Mouse (Mus musculus): Measurements from ENCODE around the gene Trnt1. TPM values are rescaled to one million over a fixed set of nuclear protein-coding genes. Genes with fewer than 3 reads are reported as not detected.

Trnt1 gene
- 43.5 and 45.4 TPM in 2 replicates for polyA plus RNA-seq (2015; fragmentation: Nextera tagmentation; extraction: Ambion mirVana)

DNA sequence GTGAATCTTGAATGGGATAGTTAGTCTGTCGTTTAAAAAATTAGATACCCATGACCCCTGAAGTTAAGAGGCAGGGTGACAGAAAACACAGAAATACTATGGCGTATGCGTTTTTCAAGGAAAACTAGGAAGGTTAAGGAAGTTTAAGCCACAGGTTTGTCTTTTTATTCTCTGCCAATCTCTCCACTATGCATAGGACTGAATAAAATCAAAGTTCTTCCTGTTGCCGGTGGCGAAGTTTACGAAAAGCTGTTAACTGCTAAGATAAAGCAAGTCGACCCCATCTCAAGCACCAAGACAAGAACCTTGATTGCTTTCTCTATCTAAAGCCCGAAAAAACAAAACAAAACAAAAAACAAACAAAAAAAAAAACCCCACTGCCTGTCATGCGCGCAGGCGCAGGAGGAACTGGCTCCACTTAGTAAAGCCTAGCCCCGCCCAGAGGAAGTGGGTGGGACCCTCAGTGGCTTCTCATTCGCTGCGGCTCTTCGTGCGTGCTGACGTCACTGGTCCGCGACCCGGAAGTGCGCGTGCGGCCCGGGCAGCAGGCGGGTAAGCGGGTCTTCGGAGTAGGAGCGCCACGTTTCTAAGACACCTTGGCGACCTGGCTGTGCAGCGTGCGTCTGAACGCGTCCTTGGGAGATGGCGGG is at the start of gene Trnt1:
Trnt1 (plus strand) TSS at position 481 of the 650 bp plus-strand sequence.

DNA sequence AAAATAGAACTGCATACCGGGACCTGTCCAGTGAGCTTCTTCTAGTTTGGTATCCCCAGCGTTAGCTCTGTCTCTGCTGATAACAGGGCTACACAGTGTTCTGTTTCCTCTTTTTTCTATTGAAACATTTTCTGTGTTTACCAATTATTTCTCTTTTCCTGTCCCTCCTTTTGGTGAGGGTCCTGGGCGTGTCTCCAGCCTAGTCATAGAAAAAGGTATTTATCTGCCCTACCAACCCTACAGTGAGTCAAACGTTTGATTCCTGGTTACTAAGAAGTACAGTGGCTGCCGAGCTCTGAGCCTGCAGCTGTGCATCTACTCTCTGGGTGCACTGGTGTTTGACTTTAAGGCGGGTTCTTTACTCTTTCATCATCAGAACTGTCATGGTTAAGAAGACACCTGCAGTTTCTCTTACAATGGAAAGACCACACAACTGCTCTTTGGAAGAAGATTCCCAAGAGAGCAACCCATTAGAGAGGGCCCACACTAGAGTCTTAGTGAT is 20.0 kb upstream of the Trnt1 start, which contains the start of gene Il5ra:
Il5ra (minus strand) TSS at position 151 of the 502 bp plus-strand sequence.

DNA sequence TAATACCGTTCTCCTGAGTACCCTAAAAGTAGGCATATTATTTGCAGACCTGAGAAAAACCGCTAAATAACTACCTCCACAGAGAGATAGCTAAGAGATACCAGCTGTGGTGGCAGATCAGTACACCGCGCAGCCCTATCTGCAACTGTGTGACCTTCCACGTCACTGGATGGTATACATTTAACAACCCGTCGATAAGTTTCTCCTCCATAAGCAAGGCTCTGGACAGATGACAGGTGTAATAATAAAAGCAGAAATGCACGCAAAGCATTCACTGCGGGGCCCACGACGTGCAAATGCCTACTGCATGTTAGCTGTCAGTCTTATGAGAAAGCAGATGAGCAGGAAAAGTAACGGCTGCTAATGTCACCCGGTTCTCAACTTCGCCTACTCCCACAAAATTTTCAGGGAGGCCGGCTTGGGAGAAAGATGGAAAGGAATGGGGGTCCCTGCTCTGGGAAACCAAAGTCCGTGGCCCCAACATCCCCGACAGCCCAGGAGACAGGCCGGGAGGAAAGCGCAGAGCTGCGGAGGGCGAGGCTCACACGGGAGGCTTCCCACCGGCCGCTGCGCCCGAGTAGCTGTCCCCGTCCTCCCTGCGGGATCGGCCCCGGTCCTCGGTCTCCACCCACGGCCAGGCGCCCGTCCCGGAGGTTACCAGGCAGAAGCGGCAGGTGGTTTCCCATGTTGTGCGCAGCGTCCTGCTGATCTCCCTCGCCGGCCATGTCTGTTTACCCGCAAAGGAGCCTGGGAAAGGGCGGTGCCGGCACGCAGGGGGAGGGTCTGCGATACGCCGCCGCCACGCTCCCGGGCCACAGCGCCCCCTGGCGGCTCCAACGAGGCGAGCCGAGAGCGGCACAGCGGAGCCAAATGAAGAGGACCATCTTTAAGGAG is 30.7 kb downstream of the Trnt1 start, which contains the start of gene Crbn:
Crbn (minus strand) TSS at position 745 of the 894 bp plus-strand sequence.

Other genes with a start within 250 kb of the Trnt1 start
- 0.19 and 0.56 TPM in 2 replicates for gene Il5ra, start 20.1 kb upstream of the Trnt1 start, polyA plus RNA-seq (2015; fragmentation: Nextera tagmentation; extraction: Ambion mirVana)
- gene Crbn, start 31.0 kb downstream of the Trnt1 start, polyA plus RNA-seq (2015; fragmentation: Nextera tagmentation; extraction: Ambion mirVana) = 25.5 and 26.6 TPM in 2 replicates

Data from spleen, postnatal 0 days (tissue).